In genomic region chr5:117115836-117116366, GRCm38 (mm10) we compare ENCODE assay signal across 7 mouse cellular contexts. TPM values are rescaled to one million over a fixed set of nuclear protein-coding genes. Genes with fewer than 3 reads are reported as not detected.
DNase-seq lines count a peak whose midpoint lies in the region; ATAC-seq lines count a peak whose summit lies in the region.

Gene Suds3, minus strand, starts transcription at chr5:117116113.

- H3K9ac ChIP-seq in embryonic facial prominence, embryonic 11.5 days (replicated peaks; ENCODE audit: low read length) = peak within 1 kb of the TSS; percentile 79
- peak within 1 kb of the TSS; percentile 78 for H3K9ac ChIP-seq in limb, embryonic 11.5 days (ENCODE audit: low read length)
- H3K9ac ChIP-seq in midbrain, embryonic 14.5 days (replicated peaks; ENCODE audit: low read length) = peak within 1 kb of the TSS; percentile 86

- WGBS in embryonic facial prominence, embryonic 11.5 days = under 1% methylated on average over 58 of the region's 59 CpGs
- WGBS in limb, embryonic 11.5 days = under 1% methylated on average over 59 of the region's 59 CpGs
- WGBS in midbrain, embryonic 14.5 days = under 1% methylated on average over 59 of the region's 59 CpGs

- H3K27me3 ChIP-seq in embryonic facial prominence, embryonic 11.5 days (ENCODE audit: control insufficient read depth, insufficient read depth, low read length) = peaks cover 3% of the 10 kb centered on the region; the same call in 1 of the 2 replicates
- H3K27me3 ChIP-seq in limb, embryonic 11.5 days (ENCODE audit: control insufficient read depth, insufficient read depth, low read length) = peaks cover 2% of the 10 kb centered on the region; the same call in 1 of the 2 replicates
- 0 out of 2 replicates have a peak, but pooled peaks cover under 1% of the 10 kb centered on the region for H3K27me3 ChIP-seq in midbrain, embryonic 14.5 days (ENCODE audit: control insufficient read depth, insufficient read depth, low read length)

- peak; percentile 69 for ATAC-seq in embryonic facial prominence, embryonic 11.5 days (replicated peaks; ENCODE audit: insufficient number of reproducible peaks, low FRiP score, low TSS enrichment, low read depth)
- peak; percentile 65; the same call in 1 of the 2 replicates for ATAC-seq in limb, embryonic 11.5 days (ENCODE audit: insufficient number of reproducible peaks, low FRiP score, low TSS enrichment, low read depth)
- ATAC-seq in midbrain, embryonic 14.5 days (ENCODE audit: low FRiP score, low TSS enrichment) = peak; percentile 82

- no peaks in the 10 kb centered on the region for H3K36me3 ChIP-seq in embryonic facial prominence, embryonic 11.5 days (replicated peaks; ENCODE audit: control insufficient read depth, insufficient read depth, low read depth, low read length)
- no peaks in the 10 kb centered on the region for H3K36me3 ChIP-seq in limb, embryonic 11.5 days (ENCODE audit: control insufficient read depth, insufficient read depth, low read length)
- peaks cover 26% of the 10 kb centered on the region for H3K36me3 ChIP-seq in midbrain, embryonic 14.5 days (ENCODE audit: control insufficient read depth, insufficient read depth, low read length)

- H3K27ac ChIP-seq in embryonic facial prominence, embryonic 11.5 days (replicated peaks; ENCODE audit: low read depth, low read length) = peak within 1 kb of the TSS; percentile 17; the same call in 1 of the 2 replicates
- peak within 1 kb of the TSS; percentile 47; the same call in 1 of the 2 replicates for H3K27ac ChIP-seq in limb, embryonic 11.5 days (replicated peaks; ENCODE audit: low read depth, low read length)
- peak within 1 kb of the TSS; percentile 91 for H3K27ac ChIP-seq in midbrain, embryonic 14.5 days (replicated peaks; ENCODE audit: low read depth, low read length)

- peak; percentile 96 for DNase-seq in adrenal gland, postnatal 14 days
- peak; percentile 90 for DNase-seq in embryonic facial prominence, embryonic 11.5 days (ENCODE audit: low spot score)
- DNase-seq in heart, adult 11 months = peak; percentile 99
- peak; percentile 100 for DNase-seq in kidney, adult 18-20 months
- DNase-seq in limb, embryonic 11.5 days (ENCODE audit: low spot score) = peak; percentile 97
- DNase-seq in midbrain, embryonic 14.5 days = peak; percentile 94
- peak; percentile 92 to 99 for DNase-seq in spleen, adult 18-20 months

- no peaks in the 10 kb centered on the region for H3K4me1 ChIP-seq in embryonic facial prominence, embryonic 11.5 days (ENCODE audit: control insufficient read depth, insufficient read depth, low read length)
- H3K4me1 ChIP-seq in limb, embryonic 11.5 days (ENCODE audit: control insufficient read depth, insufficient read depth, low read length) = peaks cover 7% of the 10 kb centered on the region; the same call in 1 of the 2 replicates
- H3K4me1 ChIP-seq in midbrain, embryonic 14.5 days (ENCODE audit: control insufficient read depth, insufficient read depth, low read length) = peaks cover 12% of the 10 kb centered on the region

- peak within 1 kb of the TSS; percentile 84 for H3K4me3 ChIP-seq in embryonic facial prominence, embryonic 11.5 days (ENCODE audit: low read depth, low read length)
- H3K4me3 ChIP-seq in limb, embryonic 11.5 days (ENCODE audit: low read depth, low read length) = peak within 1 kb of the TSS; percentile 90
- peak within 1 kb of the TSS; percentile 92 for H3K4me3 ChIP-seq in midbrain, embryonic 14.5 days (replicated peaks; ENCODE audit: low read depth, low read length)

- H3K4me2 ChIP-seq in embryonic facial prominence, embryonic 11.5 days (ENCODE audit: low read depth, low read length) = peak within 1 kb of the TSS; percentile 78
- peak within 1 kb of the TSS; percentile 86 for H3K4me2 ChIP-seq in limb, embryonic 11.5 days (ENCODE audit: low read depth, severe bottlenecking)
- peak within 1 kb of the TSS; percentile 84 for H3K4me2 ChIP-seq in midbrain, embryonic 14.5 days (ENCODE audit: low read length)

- H3K9me3 ChIP-seq in embryonic facial prominence, embryonic 11.5 days (replicated peaks; ENCODE audit: control insufficient read depth, low read length) = no peaks in the 10 kb centered on the region
- no peaks in the 10 kb centered on the region for H3K9me3 ChIP-seq in limb, embryonic 11.5 days (ENCODE audit: control insufficient read depth, low read length)
- no peaks in the 10 kb centered on the region for H3K9me3 ChIP-seq in midbrain, embryonic 14.5 days (ENCODE audit: control insufficient read depth, low read length)

RNA-seq across cellular contexts. Expression of gene Suds3, which starts in this region (rescaled TPM):
- total RNA-seq in adrenal gland, postnatal 14 days (2021) = 88.4 and 109 TPM in 2 replicates
- 52.2 and 56.2 TPM in 2 replicates for polyA plus RNA-seq in embryonic facial prominence, embryonic 11.5 days (2014; fragmentation: Nextera tagmentation; extraction: Ambion mirVana)
- polyA plus RNA-seq in limb, embryonic 11.5 days (2014; fragmentation: Nextera tagmentation; extraction: Ambion mirVana) = 50.2 and 54.0 TPM in 2 replicates
- polyA plus RNA-seq in midbrain, embryonic 14.5 days (2014; fragmentation: Nextera tagmentation; extraction: Ambion mirVana) = 52.9 and 83.1 TPM in 2 replicates

Comparison
In these comparisons a context has a peak if more than half of its experiments do, and no peak if none do; other contexts are left out.
1. Peak in every context shown above with its lines: DNase-seq, ATAC-seq, H3K4me3 ChIP-seq and H3K27ac ChIP-seq.
2. H3K27ac ChIP-seq: peak in every context shown above with its lines; median percentile 91 in midbrain, embryonic 14.5 days; 47 in limb, embryonic 11.5 days; 17 in embryonic facial prominence, embryonic 11.5 days.